Comparison of ENCODE assay signal across 18 mouse cellular contexts in the genomic region with DNA sequence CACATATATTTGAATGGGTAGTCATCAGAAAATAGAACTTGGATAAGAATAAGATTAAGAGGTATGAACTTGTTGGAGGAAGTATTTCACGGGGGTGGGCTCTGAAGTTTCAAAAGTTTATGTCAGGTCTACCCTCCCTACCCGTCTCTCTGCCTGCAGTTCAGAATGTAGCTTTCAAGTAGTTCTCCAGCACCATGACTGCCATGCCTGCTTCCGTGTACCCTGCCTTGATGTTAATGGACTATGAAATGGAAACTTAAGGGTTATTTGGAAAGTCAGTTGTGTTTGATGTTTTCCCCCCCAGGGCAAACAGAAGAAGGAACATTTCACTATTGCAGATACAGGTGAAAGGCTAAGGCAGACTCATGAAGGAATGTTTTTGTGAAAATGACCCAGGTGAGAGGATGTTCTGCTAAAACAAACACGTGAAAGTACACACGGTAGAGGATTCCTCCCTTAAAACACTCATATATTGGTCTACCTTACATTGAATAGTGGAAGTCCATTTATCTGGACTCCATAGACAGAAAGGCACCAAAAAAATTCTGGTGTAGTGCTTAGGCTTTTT.
"Had no signal": no experiment of that assay in that cellular context is flagged by ENCODE, and none has a peak within 500 bp of the region (broad histone marks: within the 10 kb centered on the region; RNA-seq: fewer than 3 reads in every experiment).

No protein-coding gene starts in this region.

- ATAC-seq: midbrain, embryonic 16.5 days had no signal

- H3K4me3 ChIP-seq: midbrain, embryonic 10.5 days; midbrain, embryonic 12.5 days; myocyte; neural tube, embryonic 13.5 days; neural tube, embryonic 15.5 days had no signal

- H3K27ac ChIP-seq: midbrain, embryonic 10.5 days; midbrain, embryonic 12.5 days; neural tube, embryonic 13.5 days; neural tube, embryonic 15.5 days had no signal

- H3K27me3 ChIP-seq: midbrain, embryonic 12.5 days; neural tube, embryonic 13.5 days; neural tube, embryonic 15.5 days had no signal

- DNase-seq: lung, embryonic 14.5 days; lung, postnatal 10 days; lung, postnatal 4 days; midbrain, embryonic 14.5 days; retina, postnatal 1 day; right cerebral cortex, adult 18-20 months; right cerebral cortex, postnatal 25 days; right cerebral cortex, postnatal 4 days; spleen, adult 18-20 months; thymus, adult 18-20 months; thymus, postnatal 14 days; thymus, postnatal 36 days had no signal

- H3K4me2 ChIP-seq: lung, embryonic 14.5 days; midbrain, embryonic 12.5 days; neural tube, embryonic 13.5 days; neural tube, embryonic 15.5 days had no signal

- H3K36me3 ChIP-seq: midbrain, embryonic 10.5 days; midbrain, embryonic 12.5 days; neural tube, embryonic 13.5 days; neural tube, embryonic 15.5 days had no signal

- H3K9me3 ChIP-seq: midbrain, embryonic 10.5 days; midbrain, embryonic 12.5 days; neural tube, embryonic 13.5 days; neural tube, embryonic 15.5 days had no signal

- H3K4me1 ChIP-seq: midbrain, embryonic 10.5 days; midbrain, embryonic 12.5 days; neural tube, embryonic 13.5 days; neural tube, embryonic 15.5 days had no signal

- H3K9ac ChIP-seq: lung, embryonic 14.5 days; midbrain, embryonic 12.5 days; neural tube, embryonic 13.5 days; neural tube, embryonic 15.5 days had no signal
